Mouse (Mus musculus): ENCODE results near the gene Gm36028.

Gene Gm36028

GRCm38 (mm10) chr16:37861029-37861428, at the start of gene Gm36028:
Gene Gm36028, minus strand, starts transcription at chr16:37861146.
- no peak for DNase-seq (ENCODE audit: low read depth)

- no peak for DNase-seq (ENCODE audit: low read depth)
Observed at GRCm38 (mm10) chr16:37906456-37906855, 45.5 kb upstream of the Gm36028 start.

GRCm38 (mm10) chr16:37901318-37901717, 40.4 kb upstream of the Gm36028 start:
- DNase-seq (ENCODE audit: low read depth): no peak

GRCm38 (mm10) chr16:37899357-37899756, 38.4 kb upstream of the Gm36028 start:
- DNase-seq (ENCODE audit: low read depth): no peak

GRCm38 (mm10) chr16:37898790-37899189, 37.8 kb upstream of the Gm36028 start:
- DNase-seq (ENCODE audit: low read depth): no peak

GRCm38 (mm10) chr16:37893942-37894341, 33.0 kb upstream of the Gm36028 start:
- no peak for DNase-seq (ENCODE audit: low read depth)

GRCm38 (mm10) chr16:37893381-37893780, 32.4 kb upstream of the Gm36028 start:
- DNase-seq (ENCODE audit: low read depth): no peak

- DNase-seq (ENCODE audit: low read depth): no peak
Observed at GRCm38 (mm10) chr16:37892667-37893066, 31.7 kb upstream of the Gm36028 start.

- DNase-seq (ENCODE audit: low read depth): no peak
Observed at GRCm38 (mm10) chr16:37888986-37889385, 28.0 kb upstream of the Gm36028 start.

- DNase-seq (ENCODE audit: low read depth): no peak
Observed at GRCm38 (mm10) chr16:37881168-37881567, 20.2 kb upstream of the Gm36028 start.

- DNase-seq (ENCODE audit: low read depth): no peak
Observed at GRCm38 (mm10) chr16:37879750-37880419, 18.9 kb upstream of the Gm36028 start.

GRCm38 (mm10) chr16:37878951-37879505, 18.1 kb upstream of the Gm36028 start:
- no peak for DNase-seq (ENCODE audit: low read depth)

- no peak for DNase-seq (ENCODE audit: low read depth)
Observed at GRCm38 (mm10) chr16:37877406-37877805, 16.5 kb upstream of the Gm36028 start.

- no peak for DNase-seq (ENCODE audit: low read depth)
Observed at GRCm38 (mm10) chr16:37874501-37875235, 13.7 kb upstream of the Gm36028 start.

GRCm38 (mm10) chr16:37871112-37871715, 10.3 kb upstream of the Gm36028 start:
- DNase-seq (ENCODE audit: low read depth): no peak

- peak; percentile 39 for DNase-seq (ENCODE audit: low read depth)
Observed at GRCm38 (mm10) chr16:37869470-37870231, 8.7 kb upstream of the Gm36028 start.

- DNase-seq (ENCODE audit: low read depth): peak; percentile 85
Observed at GRCm38 (mm10) chr16:37868506-37869469, 7.8 kb upstream of the Gm36028 start.

- peak; percentile 88 for DNase-seq (ENCODE audit: low read depth)
Observed at GRCm38 (mm10) chr16:37867791-37868505, 7.0 kb upstream of the Gm36028 start, which contains the start of gene Lrrc58. Gene Lrrc58, plus strand, starts transcription at chr16:37868389.

GRCm38 (mm10) chr16:37865841-37866240, 4.9 kb upstream of the Gm36028 start:
- peak; percentile 10 for DNase-seq (ENCODE audit: low read depth)

- no peak for DNase-seq (ENCODE audit: low read depth)
Observed at GRCm38 (mm10) chr16:37863876-37864275, 2.9 kb upstream of the Gm36028 start.

Data from naive thymus-derived CD4-positive, alpha-beta T cell, adult 2 months (primary cell).